In genomic region chr11:51915656-51916032, GRCm38 (mm10) we compare ENCODE assay signal across 8 mouse cellular contexts. TPM values are rescaled to one million over a fixed set of nuclear protein-coding genes. Genes with fewer than 3 reads are reported as not detected.
DNase-seq lines count a peak whose midpoint lies in the region; ATAC-seq and TF ChIP-seq lines count a peak whose summit lies in the region.

No protein-coding gene starts in this region.

- peak overlapping the region; percentile 29; the same call in 1 of the 2 replicates for H3K9ac ChIP-seq in intestine, embryonic 14.5 days (ENCODE audit: low read length)
- no peak overlapping the region for H3K9ac ChIP-seq in midbrain, postnatal 0 days (replicated peaks; ENCODE audit: low read length, poor library complexity, severe bottlenecking)

- no peaks in the 10 kb centered on the region for H3K27me3 ChIP-seq in kidney, adult 2 months (replicated peaks; ENCODE audit: control insufficient read depth, insufficient read depth, low read length)
- no peaks in the 10 kb centered on the region for H3K27me3 ChIP-seq in intestine, embryonic 14.5 days (replicated peaks; ENCODE audit: control insufficient read depth, insufficient read depth, low read length)
- no peaks in the 10 kb centered on the region; the same call in 1 of the 2 replicates for H3K27me3 ChIP-seq in midbrain, postnatal 0 days (ENCODE audit: insufficient read depth, low read length)

- no peak for DNase-seq in kidney, adult 2 months
- no peak for DNase-seq in kidney, adult 11 months
- DNase-seq in intestine, embryonic 14.5 days (ENCODE audit: low spot score) = no peak
- no peak for DNase-seq in midbrain, postnatal 0 days (ENCODE audit: low spot score)
- no peak for DNase-seq in c-Kit-positive CD71-positive TER-119-positive erythroid progenitor cells, embryonic 14.5 days (ENCODE audit: low spot score)
- no peak for DNase-seq in frontal cortex, adult 2 months (ENCODE audit: extremely low spot score in 1 of 2, low spot score in 1 of 2)
- no peak for DNase-seq in gastrocnemius, postnatal 25 days

- H3K36me3 ChIP-seq in kidney, adult 2 months (ENCODE audit: control insufficient read depth, insufficient read depth, low read length) = no peaks in the 10 kb centered on the region
- no peaks in the 10 kb centered on the region for H3K36me3 ChIP-seq in intestine, embryonic 14.5 days (ENCODE audit: control insufficient read depth, insufficient read depth, low read length)
- no peaks in the 10 kb centered on the region for H3K36me3 ChIP-seq in midbrain, postnatal 0 days (ENCODE audit: insufficient read depth, low read length)

- no peak for TF ChIP-seq CTCF in kidney, adult 2 months (conservative IDR thresholded peaks at IDR 0.05; ENCODE audit: insufficient read depth, insufficient read length, low read depth, low read length)
- no peak for TF ChIP-seq CTCF in midbrain, postnatal 0 days (IDR thresholded peaks at IDR 0.05)

- H3K4me2 ChIP-seq in intestine, embryonic 14.5 days (ENCODE audit: low read length) = peak overlapping the region; percentile 59
- peak overlapping the region; percentile 45 for H3K4me2 ChIP-seq in midbrain, postnatal 0 days (ENCODE audit: low read depth, low read length, poor library complexity, severe bottlenecking)

- H3K4me1 ChIP-seq in kidney, adult 2 months (ENCODE audit: control insufficient read depth, insufficient read depth, low read length) = peaks cover 5% of the 10 kb centered on the region; the same call in 1 of the 2 replicates
- peaks cover 11% of the 10 kb centered on the region for H3K4me1 ChIP-seq in brown adipose tissue, adult 24 weeks (ENCODE audit: control insufficient read depth, insufficient read depth, insufficient read length, low read length)
- peaks cover 13% of the 10 kb centered on the region for H3K4me1 ChIP-seq in intestine, embryonic 14.5 days (replicated peaks; ENCODE audit: control insufficient read depth, insufficient read depth, low read length)
- peaks cover 7% of the 10 kb centered on the region; the same call in 1 of the 2 replicates for H3K4me1 ChIP-seq in midbrain, postnatal 0 days (ENCODE audit: insufficient read depth, low read length)

- 12% methylated on average over 8 of the region's 8 CpGs for WGBS in kidney, adult 2 months
- 11% methylated on average over 8 of the region's 8 CpGs for WGBS in intestine, embryonic 14.5 days
- 15% methylated on average over 8 of the region's 8 CpGs for WGBS in midbrain, postnatal 0 days

- ATAC-seq in intestine, embryonic 14.5 days (replicated peaks; ENCODE audit: low FRiP score, low TSS enrichment, low read depth) = no peak; the same call in 1 of the 2 replicates
- no peak for ATAC-seq in midbrain, postnatal 0 days (ENCODE audit: low FRiP score)

- H3K27ac ChIP-seq in kidney, adult 2 months (ENCODE audit: insufficient read depth, low read depth, low read length) = peak overlapping the region; percentile 87
- H3K27ac ChIP-seq in brown adipose tissue, adult 24 weeks (replicated peaks; ENCODE audit: low read depth, low read length) = peak overlapping the region; percentile 95
- peak overlapping the region; percentile 81; the same call in 1 of the 2 replicates for H3K27ac ChIP-seq in intestine, embryonic 14.5 days (ENCODE audit: low read depth)
- H3K27ac ChIP-seq in midbrain, postnatal 0 days (ENCODE audit: low read depth, low read length) = peak overlapping the region; percentile 19; the same call in 1 of the 2 replicates

- H3K9me3 ChIP-seq in intestine, embryonic 14.5 days (ENCODE audit: control insufficient read depth, low read length) = no peaks in the 10 kb centered on the region
- no peaks in the 10 kb centered on the region for H3K9me3 ChIP-seq in midbrain, postnatal 0 days (ENCODE audit: low read length)

- no peak for TF ChIP-seq POLR2A in kidney, adult 2 months (IDR thresholded peaks at IDR 0.05; ENCODE audit: low read depth, low read length)

- H3K4me3 ChIP-seq in kidney, adult 2 months (ENCODE audit: insufficient read depth, low read depth, low read length) = no peak overlapping the region
- peak overlapping the region; percentile 55; the same call in 1 of the 2 replicates for H3K4me3 ChIP-seq in brown adipose tissue, adult 24 weeks (ENCODE audit: insufficient read depth, low read depth, low read length)
- no peak overlapping the region; the same call in 1 of the 2 replicates for H3K4me3 ChIP-seq in intestine, embryonic 14.5 days (ENCODE audit: low read depth, low read length)
- H3K4me3 ChIP-seq in midbrain, postnatal 0 days (ENCODE audit: low read depth, low read length) = peak overlapping the region; percentile 24; the same call in 1 of the 2 replicates

RNA-seq across cellular contexts. Expression of gene Cdkn2aipnl, which starts 51.8 kb away (rescaled TPM):
- polyA plus RNA-seq in kidney, adult 2 months (2012; rRNA removed) = 15.6 and 17.2 TPM in 2 replicates
- polyA plus RNA-seq in brown adipose tissue, adult 24 weeks (2012; ENCODE audit: insufficient read depth, insufficient read length, missing spikeins) = 11.1 and 11.7 TPM in 2 replicates
- 99.5 and 103 TPM in 2 replicates for polyA plus RNA-seq in intestine, embryonic 14.5 days (2014; fragmentation: Nextera tagmentation; extraction: Ambion mirVana)
- total RNA-seq in midbrain, postnatal 0 days (2014; rRNA removed) = 97.7 and 99.1 TPM in 2 replicates
- polyA plus RNA-seq in midbrain, postnatal 0 days (2015; fragmentation: Nextera tagmentation; extraction: Ambion mirVana) = 124 and 128 TPM in 2 replicates
- polyA plus RNA-seq in frontal cortex, adult 2 months (2012; rRNA removed) = 30.2 and 33.3 TPM in 2 replicates
- 10 to 100 TPM; 11.9 to 15.9 TPM for total RNA-seq in gastrocnemius, postnatal 25 days (2021)

RNA-seq across cellular contexts. Expression of gene Jade2, which starts 58.2 kb away (rescaled TPM):
- 13.4 and 13.8 TPM in 2 replicates for polyA plus RNA-seq in kidney, adult 2 months (2012; rRNA removed)
- 1.9 and 2.6 TPM in 2 replicates for polyA plus RNA-seq in brown adipose tissue, adult 24 weeks (2012; ENCODE audit: insufficient read depth, insufficient read length, missing spikeins)
- polyA plus RNA-seq in intestine, embryonic 14.5 days (2014; fragmentation: Nextera tagmentation; extraction: Ambion mirVana) = 0.82 and 0.95 TPM in 2 replicates
- 3.6 and 3.7 TPM in 2 replicates for total RNA-seq in midbrain, postnatal 0 days (2014; rRNA removed)
- polyA plus RNA-seq in midbrain, postnatal 0 days (2015; fragmentation: Nextera tagmentation; extraction: Ambion mirVana) = 0.95 and 0.98 TPM in 2 replicates
- polyA plus RNA-seq in frontal cortex, adult 2 months (2012; rRNA removed) = 18.3 and 20.0 TPM in 2 replicates
- 1 to 10 TPM; 2.3 to 3.5 TPM for total RNA-seq in gastrocnemius, postnatal 25 days (2021)

Comparison
In these comparisons a context has a peak if more than half of its experiments do, and no peak if none do; other contexts are left out.
1. H3K27ac ChIP-seq: peak in every context shown above with its lines; median percentile 95 in brown adipose tissue, adult 24 weeks; 87 in kidney, adult 2 months; 81 in intestine, embryonic 14.5 days; 19 in midbrain, postnatal 0 days.
2. H3K4me3 ChIP-seq: peak in brown adipose tissue, adult 24 weeks (single experiment) and midbrain, postnatal 0 days (single experiment); none in kidney, adult 2 months (single experiment) and intestine, embryonic 14.5 days (single experiment).